Mouse (Mus musculus) lung, postnatal 14 days (tissue): ENCODE measurements around the gene Astl.
"Not testable (repeated sequence)": the region's sequence is repeated elsewhere in the genome, so short reads cannot be mapped to it uniquely, and the experiment has no call there.

Experiments
- DNase-seq: peaks from one replicate; pipeline ENCODE4 v3.0.0; 2021

Astl gene

DNA sequence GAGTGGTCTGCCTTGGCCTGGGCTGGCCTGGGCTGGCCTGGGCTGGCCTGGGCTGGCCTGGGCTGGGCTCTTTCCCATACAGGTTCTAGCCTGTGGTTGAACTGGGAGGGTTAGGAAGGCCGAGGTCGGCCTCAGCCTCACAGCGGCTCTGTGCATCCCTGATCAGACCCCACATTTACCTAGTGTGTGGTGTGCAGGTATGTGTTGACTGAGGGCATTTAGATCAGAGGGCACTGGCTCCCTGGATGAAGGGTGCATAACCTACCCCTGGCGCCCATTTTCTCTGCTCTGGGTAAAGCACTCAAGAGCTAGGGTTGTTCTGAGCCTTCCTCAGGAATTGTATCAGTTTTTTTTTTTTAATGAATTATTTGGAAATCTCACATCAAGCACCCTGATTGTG, at the start of gene Astl:
Gene Astl (plus strand): TSS at position 224 of the 400 bp plus-strand sequence.
- DNase-seq = no peak

DNA sequence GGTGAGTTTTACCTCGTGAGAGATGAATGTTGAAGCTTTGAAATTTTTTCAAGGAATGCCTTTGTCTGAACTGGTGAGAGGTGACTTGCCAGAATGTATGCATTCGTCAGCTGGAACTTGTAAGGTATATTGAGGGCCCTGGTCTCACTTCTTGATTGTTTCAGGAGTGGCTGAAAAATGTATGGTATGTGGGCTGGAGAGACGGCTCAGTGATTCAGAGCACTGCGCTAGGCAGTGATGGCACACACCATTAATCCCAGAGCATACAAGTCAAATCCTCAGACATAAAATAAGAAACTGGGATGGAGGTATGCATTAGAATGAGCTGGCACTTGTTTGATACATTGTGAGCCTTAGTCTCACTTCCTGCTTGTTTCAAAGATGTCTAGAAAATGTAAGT, 46.2 kb upstream of the Astl start:
- no peak for DNase-seq

DNA sequence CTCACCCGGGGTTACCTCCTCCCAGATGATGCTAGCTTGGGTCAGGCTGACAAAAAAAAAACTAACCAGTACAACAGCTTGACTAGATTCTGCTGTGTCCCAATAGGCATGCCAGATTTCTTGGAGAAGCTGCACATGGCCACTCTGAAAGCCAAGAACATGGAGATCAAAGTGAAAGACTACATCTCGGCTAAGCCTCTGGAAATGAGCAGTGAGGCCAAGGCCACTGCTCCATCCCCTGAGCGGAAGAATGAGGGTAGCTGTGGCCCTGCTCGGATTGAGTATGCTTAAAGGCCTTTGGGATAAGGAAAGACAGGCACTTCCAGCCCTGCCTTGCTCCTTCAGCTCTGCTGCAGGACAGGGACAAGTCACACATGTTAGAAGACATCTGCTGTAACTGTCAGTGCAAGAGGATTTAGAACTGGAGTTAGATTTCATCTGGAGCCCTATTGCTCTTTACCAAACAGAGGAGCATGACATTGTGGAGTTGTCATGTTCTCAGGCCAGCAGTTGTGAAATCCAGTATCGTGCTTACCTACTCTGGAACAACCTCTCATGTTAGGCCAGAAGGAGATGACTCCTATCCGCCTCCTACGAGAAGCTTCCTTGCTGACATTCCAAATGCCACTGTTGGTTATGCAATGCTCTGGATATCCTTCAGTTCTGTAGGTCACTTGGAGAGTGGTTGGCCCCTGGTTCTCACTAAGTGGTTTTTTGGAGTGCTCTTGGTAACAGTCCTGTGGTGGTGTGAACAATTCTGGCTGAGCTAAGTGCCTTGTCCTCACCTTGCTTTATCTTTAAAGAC, 41.2 kb upstream of the Astl start:
- no peak for DNase-seq

DNA sequence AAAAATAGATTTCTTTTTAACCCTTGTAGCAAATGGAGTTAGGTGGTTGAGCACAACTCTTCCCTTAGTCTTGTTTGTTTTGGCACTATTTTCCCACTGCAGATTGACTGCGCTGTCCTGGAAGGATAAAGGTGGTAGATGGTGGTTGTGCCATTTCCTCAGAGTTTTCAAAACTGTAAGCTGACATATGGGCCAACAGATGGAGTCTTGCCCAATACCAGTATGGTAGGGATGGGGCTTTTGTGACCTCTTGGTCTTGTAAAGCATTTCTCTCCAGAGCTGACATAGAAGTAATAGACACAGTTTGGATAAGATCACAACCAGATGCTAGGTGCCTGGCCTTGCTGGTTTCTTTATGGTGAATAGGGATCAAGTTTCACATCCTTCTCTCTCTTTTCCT, 40.4 kb upstream of the Astl start:
- DNase-seq = no peak

DNA sequence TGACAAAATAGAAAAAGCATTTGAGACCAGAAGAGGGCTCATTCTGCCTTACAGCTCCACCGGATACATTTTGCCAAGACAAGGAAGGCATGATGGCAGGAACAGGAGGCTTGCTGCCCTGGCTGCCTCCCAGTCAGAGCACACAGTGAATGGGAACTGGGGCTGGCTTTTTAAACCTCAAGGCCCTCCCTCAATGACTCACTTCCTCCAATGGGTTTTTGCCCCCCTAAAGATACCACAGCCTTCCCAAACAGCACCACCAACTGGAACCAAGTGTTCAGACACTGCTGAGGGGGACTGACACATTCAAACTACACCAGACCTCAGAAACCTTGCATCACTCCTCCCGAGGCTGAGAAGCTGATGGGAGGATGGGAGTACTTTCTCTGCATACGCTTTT, 37.7 kb upstream of the Astl start:
- no peak for DNase-seq

DNA sequence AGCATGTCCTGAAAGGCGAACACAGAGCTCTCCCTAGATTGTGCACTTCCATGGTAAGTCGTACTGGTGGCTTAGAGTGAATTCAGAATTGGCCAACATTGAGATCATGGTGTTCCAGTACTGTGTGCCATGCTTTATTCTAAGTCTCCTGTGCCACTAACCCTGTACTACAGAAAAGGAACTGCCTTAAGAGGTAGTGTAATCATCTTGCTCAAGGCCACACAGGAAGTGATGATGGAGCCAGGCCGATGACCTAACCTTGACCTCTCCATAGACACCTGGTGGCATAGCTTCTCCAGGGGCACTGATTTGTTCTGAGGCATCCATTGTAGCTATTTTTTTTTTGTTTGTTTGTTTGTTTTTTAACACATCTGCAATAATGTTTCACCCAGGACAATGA, 36.6 kb upstream of the Astl start:
- DNase-seq = no peak

DNA sequence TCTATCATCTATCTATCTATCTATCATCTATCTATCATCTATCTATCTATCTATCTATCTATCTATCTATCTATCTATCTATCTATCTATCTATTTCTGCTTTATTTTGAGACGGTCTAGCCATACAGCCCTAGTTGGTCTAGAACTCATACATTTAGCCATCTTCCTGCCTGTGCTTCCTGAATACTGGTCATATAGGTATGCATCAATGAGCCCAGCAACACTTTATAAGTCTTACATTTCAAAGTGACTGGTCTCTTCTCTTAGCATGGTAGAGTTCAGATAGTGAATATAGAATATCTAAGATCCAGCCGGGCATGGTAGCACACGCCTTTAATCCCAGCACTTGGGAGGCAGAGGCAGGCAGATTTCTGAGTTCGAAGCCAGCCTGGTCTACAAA, 34.2 kb upstream of the Astl start:
- not testable (repeated sequence) for DNase-seq

DNA sequence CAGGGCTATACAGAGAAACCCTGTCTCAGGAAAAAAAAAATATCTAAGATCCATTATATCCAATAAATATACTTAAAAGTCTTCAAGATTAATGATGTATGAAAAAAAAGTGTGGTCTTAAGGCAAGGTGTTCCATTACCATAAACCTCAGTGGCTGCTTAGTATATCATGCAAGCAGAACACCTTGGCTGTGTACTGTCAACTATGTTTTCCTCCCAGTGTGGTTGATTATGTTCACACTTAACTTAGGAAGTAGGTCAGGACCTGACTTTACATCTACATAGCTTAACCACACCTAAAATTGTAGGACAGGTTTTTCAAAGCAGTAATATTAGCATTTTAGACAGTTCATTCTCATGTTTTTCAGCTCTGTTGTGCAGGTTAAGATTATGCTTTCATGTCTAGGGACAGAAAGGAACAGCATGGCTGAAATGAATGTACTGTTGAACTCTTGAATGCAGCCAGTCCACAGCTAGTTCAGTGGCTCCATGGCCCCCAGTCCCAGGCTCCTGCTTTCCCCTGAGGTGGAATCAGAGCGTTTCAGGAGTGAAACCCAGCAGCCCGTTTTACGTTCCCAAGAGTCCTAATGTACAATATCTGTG, 33.7 kb upstream of the Astl start:
- no peak for DNase-seq

DNA sequence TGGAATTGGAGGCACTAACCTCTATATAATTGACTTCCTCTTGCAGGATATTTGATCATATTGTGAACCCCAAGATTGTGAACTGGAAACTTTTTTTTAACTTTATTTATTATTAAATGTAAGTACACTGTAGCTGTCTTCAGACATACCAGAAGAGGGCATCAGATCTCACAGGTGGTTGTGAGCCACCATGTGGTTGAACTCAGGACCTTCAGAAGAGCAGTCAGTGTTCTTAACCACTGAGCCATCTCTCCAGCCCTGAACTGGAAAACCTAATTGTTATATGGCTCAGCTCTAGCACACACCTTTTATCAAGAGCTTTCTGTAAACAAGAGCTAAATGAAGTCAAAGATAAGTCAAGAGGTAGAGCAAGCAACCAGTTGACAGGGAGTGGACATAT, 32.3 kb upstream of the Astl start:
- DNase-seq = no peak

DNA sequence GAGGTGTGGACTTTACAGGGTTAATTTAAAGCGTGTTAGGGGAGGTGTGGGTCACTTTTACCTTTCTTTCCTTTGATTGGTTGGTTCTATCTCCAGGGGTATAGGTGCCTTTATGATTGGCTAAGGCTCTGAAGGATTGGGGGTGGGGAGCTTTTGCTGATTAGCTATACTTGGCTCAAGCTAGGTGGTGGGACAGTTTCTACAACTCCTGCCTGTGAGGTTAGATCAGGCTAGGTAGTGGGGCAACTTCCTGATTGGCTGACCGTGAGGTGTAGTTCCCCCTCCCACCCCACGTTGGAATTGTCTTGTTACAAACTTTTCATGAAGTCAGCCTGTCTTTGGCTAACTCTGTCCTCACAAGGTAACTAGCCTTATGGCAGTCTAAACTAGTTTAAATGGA, 31.3 kb upstream of the Astl start:
- no peak for DNase-seq

DNA sequence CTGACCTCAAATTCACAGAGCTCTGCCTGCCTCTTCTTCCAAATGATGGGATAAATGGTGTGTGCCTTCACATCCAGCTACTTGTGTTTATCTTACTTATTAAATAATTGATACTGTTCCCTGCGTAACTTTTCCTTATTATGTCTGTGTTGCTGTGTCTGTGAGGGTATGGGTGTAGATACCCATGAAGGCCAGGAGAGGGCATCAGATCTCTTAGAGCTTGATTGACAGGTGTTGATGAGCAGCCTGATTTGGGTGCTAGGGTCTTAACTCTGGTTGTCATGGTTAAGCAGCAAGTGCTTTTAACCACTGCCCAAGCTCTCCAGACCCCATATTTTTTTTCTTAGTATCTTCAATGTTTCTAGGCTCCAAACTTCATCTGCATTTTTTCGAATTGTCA, 29.8 kb upstream of the Astl start:
- no peak for DNase-seq

DNA sequence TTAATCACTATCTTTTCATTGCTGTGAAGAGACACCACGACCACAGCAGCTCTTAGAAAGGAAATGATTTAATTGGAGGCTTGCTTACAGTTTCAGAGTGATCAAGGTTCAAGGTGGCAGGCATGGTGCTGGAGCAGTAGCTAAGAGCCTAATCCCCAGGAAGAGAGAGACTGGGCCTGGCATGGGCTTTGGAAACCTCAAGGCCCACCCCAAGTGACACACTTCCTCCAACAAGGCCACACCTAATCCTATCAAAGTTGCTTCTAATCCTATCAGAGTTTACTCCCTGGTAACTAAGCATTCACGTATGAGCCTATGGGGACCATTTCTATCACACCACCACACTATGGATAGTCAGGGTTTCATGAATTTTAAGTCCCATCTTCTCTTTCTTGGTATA, 28.2 kb upstream of the Astl start:
- DNase-seq = no peak

DNA sequence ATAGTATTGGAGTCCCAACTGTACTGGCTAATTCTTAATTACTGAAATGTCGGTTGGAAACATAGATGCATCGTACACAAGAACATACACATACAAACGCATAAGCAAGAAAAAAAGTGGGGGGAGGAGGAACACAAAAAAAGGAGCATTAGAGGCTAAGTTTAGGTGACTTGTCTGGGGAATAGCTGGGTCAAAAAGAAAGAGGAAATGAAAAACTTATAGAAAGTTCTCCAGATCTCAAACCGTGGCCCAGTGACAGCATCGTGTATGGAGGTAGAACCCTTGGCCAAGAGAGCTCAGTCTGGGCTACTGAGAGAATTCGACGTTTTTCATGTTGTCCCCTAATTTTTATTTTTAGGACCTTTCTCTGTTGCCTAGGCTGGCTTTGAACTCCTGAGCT, 27.8 kb upstream of the Astl start:
- DNase-seq = no peak

DNA sequence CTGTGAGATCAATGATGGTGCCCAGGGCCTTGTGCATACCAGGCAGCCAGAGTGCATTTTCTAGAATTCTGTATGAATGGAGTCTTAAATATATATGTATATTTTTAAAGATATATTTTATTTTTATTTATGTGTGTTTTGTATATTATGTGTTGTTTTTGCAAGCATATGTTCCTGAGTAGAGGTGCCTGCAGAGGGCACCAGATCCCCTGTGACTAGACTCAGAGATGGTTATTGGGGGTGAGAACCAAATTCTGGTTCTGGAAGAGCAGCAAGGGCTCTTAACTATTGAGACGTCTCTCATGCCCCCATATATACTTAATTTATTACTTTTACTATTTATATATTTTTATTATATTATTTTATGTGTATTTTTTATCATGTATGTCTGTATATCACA, 27.2 kb upstream of the Astl start:
- DNase-seq = no peak

DNA sequence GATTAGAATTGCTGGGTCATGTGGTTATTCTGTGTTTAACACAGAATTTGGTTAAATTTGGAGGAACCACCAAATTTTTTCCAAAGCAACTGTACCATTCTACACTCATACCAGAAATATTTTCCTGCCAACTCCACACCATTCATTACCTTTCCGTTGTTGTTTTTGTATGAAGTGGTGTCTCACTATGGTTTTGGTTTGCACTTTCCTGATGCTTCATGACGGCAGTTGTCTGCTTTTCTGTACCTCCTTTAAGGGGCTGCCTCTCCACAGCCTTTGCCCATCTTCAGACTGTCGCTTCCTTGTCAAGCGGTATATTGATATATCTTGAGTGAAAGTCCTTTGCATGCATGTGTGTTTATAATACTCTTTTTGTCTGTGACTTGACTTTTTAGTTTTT, 25.6 kb upstream of the Astl start:
- DNase-seq = no peak

DNA sequence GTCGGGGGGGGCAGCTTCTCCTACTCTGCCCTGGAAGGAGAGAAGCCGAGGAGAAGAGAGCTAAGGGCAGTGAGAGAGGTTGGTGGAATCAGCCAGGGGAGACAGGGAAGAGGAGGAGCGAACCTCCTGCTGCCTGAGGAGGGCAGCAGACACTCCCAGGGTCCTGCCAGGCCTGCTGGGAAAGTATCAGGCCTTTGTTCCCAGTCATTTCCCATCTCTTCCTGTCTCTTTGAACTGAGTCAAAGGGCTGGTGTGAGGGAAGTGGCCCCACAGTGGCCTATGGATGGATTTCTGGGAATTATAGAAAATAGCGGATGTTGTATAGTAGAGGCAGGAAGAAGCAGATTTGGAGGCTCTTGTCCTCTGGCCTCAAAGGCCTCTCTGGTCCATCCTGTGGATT, 24.6 kb upstream of the Astl start:
- no peak for DNase-seq

DNA sequence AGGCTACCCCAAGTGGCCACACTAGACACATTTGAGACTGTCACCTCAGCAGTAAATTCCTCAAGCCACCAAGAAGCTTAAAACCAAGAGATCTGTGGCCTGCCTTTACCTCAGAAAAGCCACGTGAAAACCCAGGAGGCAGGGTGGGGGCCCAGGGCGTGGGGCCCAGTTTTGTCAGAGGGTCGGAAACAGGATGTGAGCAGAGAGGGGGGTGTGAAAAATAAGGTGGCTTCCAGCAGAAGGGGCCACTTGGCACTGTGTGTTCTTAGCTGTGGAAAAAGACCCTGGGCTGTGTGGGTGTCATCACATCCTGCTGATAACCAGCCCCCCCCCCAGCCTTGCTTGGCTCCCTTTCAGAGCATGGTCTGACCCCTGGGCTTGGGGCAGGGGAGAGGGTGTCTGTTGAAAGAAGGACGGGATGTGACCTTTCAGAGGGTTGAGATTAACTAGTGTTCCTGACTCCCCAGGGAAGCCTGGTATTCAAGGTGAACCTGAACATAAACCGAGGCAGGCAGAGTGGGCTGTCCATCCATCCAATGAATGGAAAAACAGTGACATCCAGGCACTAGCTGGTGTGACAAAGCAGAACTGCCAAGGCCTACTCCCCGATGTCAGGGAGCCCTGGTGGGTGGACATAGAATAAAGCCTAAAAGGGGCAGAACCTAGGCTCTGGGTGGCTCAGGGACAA, 23.8 kb upstream of the Astl start:
- no peak for DNase-seq

DNA sequence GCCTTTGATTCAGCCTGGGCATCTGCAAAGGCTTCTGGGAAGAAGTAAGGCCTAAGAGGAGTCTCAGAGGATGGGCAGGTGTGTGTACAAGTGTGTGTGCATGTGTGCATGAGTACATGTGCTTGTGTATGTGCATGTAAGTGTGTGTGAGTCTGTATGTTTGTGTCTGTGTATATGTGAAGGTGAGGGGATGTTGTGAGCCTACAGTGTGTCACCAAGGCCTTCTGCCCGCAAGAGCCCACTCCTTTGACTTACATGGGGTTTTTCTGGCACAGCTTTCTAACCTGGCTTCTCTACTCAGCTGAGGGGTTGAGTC, 23.3 kb upstream of the Astl start:
- no peak for DNase-seq

DNA sequence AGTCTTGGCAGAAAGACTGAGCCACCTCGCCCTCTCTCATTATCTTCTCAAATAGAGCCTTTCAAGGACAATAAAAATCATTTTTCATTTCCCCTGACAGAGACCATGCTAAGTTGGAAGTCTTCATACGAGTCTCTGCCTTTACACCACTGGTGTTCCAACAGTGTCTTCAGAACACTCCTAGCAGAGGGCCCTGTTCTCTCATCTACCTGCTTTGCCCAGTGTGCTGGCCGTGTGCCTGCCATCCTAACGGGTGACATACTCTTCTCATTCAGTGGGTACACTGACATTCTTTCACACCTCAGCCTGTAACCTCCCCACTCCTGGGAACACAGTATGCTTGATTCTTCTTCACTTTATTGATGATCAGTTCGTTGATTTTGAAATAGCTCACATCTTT, 22.0 kb upstream of the Astl start:
- DNase-seq = no peak

DNA sequence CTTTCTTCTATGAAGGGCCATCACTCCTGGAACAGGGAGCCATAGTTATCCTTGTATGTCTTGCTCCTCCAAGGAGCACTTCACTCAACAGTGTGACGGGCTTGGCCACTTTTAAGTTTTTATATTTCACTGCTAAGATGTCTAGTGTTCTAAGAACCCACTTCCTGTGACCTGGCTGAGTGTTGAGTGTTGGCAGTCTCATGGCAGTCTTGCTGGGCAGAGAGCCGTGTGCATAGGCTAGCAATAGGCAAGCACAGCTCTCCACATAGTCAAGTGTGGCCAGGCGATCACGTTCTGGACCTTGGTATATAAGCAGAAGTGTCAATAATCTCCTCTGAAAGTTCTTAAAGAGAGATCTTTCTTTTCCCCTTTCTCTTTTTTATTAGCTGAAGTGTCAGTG, 20.3 kb upstream of the Astl start:
- DNase-seq = no peak

DNA sequence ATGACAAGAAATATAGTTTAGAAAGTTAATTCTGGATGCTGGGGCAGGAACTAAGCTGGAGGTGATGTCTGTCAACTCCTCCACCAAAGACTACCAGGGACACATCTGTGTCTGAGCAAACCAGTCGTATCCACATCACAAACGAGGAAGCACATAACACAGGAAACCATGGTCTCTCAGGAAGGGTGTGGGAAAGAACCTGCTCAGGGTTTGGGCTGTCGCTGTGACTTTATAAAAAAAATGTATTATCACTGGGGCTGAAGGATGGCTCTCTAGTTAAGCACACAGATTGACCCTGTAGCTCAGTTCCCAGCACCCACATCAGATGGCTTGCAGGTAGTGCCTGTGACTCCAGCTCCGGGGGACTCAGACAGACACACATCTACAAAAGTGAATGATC, 19.4 kb upstream of the Astl start:
- DNase-seq = no peak

DNA sequence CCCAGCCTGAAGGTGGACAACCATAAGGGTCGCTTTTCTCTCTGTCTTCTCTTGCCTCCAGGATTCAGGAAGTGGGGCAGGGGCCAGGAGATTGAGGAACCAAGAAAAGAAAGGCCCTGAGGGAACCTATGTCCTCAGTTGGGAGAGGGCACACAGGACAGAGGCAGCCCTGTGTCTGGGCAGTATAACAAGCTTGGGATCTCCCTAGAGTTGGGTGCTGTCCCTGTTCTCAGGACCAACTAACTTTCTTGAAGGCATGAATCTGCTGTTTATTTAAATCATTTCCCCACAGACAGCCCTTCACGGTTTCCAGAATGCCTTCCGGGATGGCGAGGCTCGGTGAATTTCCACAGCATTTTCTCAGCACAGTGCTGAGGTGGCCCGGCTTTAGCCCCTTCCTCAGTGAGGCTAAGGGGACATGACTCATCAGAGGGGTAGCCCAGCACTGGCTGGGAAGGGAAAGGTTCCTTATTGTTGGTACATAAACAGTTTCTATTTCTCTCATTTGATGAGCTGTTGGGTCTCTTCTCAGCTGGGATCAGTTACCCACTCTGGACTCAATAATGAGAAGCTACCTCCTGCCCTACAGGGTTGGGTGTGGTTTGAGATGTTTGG, 15.7 kb upstream of the Astl start:
- DNase-seq = no peak

DNA sequence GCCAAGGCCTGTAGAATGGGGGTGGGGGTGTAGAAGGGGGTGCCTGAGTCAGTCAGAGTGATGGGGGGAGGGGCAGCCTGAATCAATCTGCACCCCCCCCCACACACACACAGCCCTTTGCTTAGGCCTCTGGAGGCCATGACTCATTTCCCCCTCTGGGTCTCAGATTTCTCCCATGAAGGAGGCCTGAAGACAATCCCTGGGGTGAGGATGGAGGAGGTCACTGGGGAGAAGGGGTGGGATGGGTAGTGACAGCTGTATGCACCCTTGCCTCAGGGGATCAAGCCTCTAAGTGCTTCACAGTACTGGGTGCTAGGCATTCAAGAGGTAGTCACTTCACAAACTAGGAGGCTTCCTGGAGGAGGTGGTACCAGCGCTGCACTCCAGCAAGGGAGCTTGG, 14.8 kb upstream of the Astl start:
- DNase-seq = no peak

DNA sequence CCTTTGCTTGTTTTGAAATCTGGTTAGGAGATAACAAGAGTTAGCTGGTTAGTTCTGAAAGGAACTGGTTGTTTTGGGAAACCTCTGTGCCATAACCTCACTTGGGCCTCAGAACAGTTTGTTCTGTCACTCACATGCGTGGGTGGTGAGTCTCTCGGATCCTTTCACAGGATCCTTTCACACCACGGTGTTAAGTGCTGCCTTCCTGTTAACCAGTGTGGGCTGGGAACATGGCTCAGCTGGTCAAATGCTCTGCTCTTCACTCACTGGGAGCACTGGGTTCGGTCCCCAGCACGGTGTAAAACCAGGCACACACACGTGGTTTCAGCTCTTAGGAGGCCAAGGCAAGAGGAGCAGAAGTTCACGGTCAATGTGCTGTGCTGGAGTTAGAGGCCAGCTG, 14.0 kb upstream of the Astl start:
- no peak for DNase-seq
